Mouse (Mus musculus) ZHBTc4 (cell line): ENCODE data around the gene She.

ENCODE experiments used
- DNase-seq: peaks from one replicate; pipeline ENCODE4 v3.0.0-alpha.2; 2011; ENCODE audit warnings: low read depth, low spot score

She gene

DNA sequence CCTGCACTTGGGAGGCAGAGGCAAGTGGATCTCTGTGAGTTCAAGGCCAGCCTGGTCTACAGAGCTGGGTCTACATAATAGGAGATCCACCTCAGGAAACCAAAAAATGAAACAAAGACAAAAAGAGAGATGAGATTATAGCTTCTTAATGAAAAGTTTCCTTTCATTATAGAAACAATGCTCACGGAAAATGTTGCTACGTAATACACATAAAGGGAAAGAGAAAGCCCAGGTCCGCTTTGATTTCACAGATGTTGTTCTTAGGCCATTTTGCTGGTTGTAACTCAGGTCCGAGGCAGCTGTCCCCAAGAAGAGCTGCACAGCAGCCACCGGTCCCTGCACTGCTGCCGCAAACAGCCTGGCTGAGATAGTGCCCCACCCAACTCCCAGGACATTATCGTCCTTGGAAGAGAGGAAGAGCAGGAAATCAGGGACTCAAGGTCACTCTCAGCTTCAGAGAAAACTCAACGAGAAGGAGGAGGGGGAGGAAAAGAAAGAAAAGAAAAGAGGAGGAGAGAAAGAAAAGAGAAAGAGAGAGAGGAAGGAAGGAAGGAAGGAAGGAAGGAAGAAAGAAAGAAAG lies 31.1 kb downstream of the She start:
- peak; percentile 56 for DNase-seq

DNA sequence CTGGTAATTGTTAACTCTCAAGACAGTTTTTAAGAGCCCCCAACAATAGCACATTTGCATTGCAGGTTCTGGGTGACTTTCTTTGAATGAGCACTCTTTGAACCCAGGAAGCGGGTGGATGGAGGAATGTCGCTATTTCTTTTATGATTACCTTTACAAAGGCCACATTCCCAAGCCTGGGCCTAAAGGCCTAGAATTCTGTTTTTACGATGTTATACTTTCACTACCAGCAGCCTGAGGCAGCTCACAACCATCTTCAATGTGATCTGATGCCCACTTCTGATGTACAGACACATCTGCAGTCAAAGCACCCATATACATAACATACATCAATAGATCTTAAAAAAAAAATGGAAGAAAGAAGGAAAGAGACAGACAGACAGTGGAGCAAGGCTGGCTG lies 32.1 kb downstream of the She start:
- DNase-seq = peak; percentile 58

DNA sequence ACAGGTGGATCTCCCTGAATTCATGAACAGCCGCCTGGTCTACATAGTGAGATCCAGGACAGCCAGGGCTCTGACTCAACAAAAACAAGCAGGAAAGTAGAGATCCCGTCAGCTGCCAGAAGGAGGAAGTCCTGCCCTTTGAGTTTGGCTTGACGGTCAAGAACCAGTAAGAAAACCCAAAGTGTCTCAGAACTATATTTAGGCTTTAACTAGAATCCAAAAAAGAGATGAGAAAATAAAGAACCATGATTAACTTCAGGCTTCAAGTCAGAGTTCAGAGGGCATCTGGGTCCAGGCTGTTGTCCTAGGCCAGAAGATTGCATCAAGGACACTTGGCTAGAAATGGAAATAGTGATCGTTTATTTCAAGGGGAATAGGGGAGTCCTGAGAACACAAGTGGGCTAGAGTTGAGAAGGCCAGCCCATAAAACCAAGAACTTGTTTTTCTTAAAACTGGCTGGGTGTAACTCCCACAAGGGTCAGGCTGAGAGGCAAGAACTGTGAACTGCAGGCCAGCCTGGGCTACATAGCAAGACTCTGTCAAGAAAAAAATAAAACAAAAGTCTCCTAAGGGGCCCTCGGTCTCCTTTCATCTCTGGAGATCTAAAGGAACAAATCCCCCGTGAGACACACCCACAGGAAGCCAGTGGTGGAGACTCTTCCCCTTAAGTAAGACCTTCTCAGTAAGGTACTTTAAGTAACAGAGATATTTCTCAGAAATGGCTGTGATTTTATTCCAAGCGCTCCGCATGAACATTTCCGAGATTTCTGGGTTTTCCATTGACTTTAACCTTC lies 32.7 kb downstream of the She start:
- DNase-seq = peak; percentile 73

DNA sequence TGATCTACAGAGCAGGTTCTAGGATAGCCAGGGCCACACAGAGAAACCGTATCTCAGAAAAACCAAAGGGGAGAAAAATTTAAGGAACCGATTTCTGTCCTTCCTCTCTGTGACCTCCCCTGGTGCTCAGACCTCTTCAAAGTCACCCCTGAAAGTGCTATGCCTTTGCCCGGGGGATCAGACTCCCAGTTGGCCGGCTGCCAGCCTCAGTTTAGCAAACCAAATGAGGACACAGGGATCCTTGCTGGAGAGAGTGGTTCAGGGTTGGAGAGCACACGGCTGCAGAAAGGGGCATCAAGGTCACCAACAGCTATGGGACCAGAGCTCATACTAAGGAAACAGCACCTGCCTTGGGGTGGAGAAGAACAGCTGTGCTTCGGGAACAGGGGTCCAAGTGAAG lies 33.9 kb downstream of the She start:
- peak; percentile 87 for DNase-seq

DNA sequence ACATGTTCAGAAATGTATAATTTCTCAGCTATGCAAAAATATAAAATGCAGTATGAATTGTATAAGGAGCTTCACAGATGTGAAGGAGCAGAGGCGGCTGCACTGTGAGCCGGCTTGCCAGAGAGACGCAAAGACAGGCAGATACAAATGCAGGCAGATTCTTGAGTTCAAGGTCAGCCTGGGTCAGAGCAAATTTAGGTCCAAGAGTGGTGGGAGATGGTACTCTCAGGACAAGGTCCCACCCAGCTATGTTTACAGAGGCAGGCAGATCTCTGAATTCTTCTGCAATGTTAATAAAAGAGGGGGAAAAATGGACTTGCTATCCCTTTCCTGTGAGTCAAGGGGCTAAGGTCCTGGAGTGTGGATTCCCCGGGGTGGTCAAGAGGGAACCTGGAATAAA lies 34.6 kb downstream of the She start:
- no peak for DNase-seq

DNA sequence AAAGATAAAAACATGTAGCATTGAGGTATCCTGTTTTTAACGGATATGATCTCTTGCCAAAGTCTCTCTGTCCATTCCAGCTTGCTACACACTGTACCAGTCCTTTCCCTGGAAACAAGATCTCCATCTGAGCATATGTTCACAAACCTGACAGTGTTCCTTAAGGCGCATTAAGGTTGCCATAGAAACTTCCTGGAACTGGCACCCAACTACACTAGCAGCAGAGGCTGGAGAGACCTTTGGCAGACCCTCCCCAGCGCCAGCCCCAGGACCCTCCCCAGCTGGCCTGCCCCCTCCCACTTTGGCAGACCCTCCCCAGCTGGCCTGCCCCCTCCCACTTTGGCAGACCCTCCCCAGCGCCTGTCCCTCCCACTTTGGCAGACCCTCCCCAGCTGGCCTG lies 36.5 kb downstream of the She start:
- no peak for DNase-seq

DNA sequence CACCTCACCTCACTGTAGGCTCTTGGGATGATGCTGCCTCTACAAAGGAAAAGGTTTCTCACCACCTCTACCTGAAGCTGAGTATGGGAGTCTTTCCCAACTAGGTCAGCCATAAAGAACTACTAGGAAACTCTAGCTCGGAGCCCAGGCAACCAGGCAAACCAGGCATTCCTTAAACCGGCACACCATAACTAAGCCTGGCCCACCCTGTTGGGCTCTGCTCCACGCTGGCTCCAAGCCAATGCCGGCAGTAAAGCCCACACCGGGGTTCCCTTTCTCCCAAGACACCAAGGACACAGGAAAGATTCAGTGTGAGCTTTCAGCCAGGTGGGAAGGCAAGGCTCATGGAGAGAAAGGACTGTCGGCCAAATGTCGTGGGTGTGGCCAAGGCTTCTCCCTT lies 37.2 kb downstream of the She start:
- peak; percentile 94 for DNase-seq

DNA sequence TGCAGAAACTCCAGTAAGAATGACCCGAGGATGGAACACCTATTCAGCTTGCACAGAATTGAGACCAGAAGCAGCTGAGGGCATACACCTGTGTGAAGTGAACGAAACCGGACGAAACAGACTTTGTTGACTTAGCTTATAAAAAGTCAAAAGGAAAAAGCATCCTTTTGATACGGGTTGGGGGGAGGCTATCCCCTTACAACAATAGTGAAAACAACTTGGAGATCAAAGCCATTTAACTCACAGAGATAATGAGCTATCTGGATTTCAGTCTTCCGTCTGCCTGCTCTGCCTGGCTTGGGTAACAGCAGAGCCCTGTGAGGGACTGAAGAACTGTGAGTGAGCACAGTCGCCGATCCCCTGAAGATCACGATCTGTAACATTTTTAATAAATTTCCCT lies 37.8 kb downstream of the She start:
- no peak for DNase-seq

DNA sequence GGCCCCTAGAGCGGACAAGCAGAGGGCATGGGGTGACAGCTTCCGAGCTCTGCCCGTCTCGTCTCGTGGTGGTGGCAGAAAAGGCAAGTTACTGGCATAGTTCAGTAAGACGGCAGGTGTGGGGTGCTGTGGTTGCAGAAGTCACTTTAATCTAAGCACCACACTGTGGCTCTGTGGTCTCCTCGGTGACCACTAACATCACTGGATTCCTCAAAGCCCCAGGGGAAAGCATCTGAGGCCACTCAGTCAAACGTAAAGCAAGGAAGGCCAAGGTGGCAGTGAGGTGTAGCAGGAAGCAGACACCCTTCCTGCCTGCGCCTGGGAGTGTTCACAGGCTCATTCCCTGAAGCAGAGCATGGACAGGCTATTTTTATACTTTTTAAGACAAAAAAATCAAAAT lies 38.4 kb downstream of the She start:
- no peak for DNase-seq

DNA sequence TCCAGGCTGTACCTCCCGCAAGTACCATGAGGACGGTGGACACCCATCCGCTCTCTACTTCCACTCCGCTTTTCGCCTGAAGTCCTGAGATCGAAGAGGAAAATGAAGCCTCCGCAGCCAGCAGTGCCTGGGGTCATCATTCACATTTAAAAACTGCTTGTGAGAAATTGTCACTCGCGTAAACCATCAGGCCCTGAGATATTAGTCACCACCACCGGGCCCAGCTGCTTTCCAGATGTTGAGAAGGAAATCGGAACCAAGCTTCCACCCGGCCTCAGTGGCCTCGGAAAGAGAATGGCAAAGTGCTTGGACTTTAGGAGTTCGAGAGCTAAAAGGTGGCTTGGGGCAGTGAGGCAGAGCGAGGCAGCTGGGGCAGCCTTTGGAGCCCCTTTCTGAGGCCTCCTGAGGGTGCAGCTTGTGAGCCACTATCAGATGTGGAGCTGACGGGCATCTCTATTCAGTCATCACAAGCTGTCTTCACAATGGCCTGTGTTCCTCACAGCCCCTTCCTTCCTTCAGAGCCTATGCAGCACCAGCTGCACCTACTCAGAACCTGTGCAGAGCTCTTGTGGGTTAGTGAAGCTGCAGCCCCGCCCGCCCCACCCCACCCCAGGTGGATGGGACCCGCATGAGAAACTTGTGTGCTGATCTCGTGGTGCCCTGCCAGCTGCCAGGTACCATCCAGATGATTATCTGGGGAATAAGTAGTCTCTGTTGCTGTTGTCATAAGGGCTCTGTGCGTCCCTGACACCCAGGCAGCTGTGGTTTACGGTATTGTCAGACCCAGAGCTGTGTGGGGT lies 39.5 kb downstream of the She start:
- DNase-seq = no peak

DNA sequence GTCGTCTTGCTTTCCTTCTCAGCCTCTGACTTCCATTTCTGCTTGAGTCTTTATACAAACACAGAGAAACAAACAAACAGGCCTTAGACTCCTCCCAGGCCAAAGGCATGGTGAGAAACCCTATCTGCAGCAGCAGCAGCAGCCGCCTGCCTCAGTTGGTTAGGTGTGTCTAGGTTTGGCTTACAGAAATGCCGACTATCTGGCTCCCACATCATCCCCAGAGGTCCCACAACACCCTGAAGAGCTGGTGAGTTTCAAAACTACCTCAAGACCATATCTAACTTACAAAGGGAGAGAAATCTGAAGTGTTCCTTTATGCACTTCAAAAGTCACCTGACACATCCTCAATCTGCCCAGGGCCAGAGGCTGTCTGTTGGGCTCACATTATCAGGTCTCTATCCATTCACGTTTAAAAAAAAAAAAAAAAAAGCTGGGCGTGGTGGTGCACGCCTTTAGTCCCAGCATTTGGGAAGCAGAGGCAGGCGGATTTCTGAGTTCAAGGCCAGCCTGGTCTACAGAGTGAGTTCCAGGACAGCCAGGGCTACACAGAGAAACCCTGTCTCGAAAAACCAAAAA lies 40.3 kb downstream of the She start:
- DNase-seq = no peak

DNA sequence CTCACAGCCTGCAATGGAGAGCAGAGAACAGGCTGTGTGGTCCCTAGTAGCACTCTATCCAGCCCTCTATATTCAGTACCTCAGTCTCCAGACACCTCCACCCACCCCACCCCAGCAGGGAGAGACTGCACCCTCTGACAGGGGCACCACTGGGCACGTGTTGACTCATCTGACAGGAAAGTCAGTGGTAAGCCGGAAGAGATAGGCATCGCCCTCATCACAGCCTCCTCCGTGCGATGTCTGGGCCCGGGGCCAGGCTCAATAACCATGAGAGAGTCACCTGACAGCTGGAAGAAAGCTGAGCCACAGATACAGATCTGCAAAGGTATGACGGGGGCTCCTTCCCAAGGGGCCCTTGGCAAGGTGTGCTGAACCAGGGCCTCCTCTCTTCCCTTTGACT lies 41.0 kb downstream of the She start:
- no peak for DNase-seq

DNA sequence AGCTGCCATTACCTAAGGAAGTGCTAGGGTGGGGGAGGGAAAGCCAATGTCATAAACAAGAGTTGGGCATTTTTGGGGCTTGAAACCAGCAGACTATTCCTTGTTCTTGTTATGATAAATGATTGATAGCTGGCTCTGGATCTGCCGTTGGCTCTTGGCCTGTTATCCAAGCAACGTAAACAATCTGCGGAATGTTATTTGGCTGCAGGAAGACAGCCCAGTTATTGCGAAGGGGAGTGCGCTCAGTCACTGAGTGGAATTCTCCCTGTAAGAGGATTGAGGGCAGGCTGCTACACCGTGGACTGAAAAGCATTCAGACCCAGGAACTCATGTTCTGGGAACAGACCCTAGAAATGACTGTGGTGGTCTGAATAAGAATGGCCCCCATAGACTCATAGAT lies 41.5 kb downstream of the She start:
- DNase-seq = no peak

DNA sequence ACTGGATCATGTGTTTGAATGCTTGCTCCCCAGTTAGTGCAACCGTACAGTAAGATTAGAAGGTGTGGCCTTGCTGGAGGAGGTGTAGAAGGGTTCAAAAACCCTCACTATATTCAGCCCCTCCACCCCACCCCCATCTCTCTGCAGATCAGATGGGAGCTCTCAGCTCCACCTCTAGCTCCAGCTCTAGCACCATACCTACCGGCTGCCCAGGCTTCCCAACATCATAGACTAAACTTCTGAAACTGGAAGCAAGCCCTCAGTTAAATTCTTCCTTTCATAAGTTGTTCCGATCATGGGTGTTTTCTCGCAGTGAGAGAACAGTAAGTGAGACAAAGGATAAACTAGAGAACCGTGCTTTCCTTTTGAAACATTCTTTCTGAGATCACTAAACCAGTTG lies 42.9 kb downstream of the She start:
- DNase-seq = no peak

DNA sequence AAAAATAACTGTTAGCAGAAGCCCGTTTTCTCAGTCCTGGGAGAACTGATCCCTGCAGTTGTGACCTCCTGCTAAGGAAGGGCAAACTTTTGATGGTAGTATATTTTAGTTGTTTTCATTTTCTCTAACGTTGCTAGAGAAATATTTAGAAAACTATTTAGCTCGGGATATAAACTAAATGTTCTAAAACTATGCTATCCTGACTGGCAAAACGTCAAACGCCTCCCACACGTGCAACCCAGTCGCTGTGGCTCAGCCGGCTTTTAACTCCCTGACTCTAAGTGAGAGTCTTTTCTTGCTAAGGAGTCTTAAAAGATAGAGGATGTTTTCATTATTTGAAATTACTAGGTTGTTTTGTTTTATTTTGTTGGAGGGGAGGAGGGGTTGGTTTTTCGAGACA lies 43.9 kb downstream of the She start:
- no peak for DNase-seq

DNA sequence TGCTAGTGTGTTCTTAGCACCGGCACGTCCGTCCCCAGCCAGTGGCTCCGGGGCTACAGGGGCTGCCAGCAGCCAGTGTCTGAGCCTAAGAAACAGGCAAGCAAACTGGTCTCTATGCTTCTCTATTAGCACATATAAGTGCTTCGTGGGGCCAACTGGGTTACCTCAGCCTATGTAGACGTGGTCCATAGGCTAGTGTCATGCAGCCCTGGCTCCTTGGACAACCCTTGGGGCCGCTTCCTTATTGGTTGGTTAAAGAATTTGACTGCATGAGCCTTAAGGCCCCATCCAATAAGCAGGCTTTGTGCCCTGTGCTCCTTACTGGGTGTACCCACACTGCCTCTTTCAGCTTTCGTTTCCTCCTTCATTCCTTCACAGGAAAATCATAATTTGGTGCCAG lies 44.6 kb downstream of the She start:
- no peak for DNase-seq

DNA sequence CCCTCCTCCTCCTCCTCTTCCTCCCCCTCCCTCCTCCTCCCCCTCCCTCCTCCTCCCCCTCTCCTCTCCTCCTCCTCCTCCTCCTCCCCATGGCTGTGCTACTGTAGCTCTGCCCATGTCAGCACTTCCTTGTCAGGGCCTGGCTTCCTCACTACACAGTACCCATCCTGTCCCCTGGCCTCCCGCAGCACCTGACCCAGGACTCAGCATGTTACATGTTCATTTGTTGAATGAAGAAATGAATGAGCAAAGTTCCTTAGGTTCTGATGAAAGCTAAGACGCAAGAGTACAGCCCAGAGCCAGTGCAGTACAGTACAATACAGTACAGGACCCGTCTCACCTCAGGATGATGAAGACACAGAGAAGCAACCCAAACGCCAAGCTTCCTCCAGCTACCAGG lies 45.3 kb downstream of the She start:
- no peak for DNase-seq

DNA sequence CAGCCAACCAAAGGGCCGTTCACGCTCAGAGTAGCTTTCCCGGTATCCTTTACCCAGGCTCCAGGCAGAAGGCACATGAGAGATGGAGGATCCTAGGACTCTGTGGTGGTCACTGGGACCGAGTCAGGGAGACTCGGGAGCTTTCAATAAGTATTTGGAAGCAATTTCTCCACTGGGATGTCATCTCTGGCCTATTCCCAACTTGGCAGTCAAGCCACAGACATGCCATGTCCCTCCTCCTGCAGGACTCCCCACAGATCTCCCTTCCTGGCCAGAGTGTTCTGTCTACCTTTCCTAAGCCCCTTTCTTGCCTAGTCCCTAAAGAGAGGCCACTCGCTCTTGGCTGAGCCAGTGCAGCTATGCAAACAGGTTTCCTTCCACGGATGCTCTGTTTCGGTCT lies 46.0 kb downstream of the She start:
- DNase-seq = no peak

DNA sequence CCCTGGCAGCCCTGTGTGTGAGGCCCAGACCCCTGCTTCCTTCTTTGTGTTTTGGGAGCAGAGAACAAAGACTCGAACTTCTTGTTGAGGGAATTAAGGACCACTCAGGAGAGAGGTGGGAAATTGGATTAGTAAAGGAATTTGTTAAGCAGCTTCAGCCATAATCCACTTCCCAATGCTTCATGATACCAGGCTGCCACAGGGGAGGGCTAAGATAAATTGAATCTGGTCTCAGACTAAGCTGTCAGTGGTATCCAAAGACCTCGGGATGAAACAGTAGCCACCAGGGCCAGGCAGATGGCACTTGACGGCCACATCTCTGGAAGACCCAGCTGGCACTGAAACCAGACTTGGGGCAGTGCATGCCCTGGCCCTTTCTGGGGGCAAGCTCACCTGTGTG lies 47.3 kb downstream of the She start:
- DNase-seq = no peak

DNA sequence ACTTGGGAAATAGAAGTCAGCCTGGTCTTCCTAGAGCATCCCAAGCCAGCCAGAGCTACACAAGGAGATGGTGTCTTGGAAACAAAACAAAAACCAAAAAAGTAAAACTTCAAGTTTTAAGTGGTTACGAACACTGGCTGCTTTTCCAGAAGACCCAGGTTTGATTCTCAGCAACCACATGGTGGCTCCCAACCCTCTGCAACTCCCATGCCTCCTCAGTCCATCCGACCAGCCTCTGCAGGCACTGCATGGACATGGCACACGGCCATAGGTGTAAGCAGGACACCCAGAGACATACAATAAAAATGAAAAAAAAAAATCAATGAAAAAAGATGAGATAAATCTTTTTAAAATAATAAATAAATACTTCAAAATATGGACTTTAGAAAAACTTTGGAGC lies 48.2 kb downstream of the She start:
- no peak for DNase-seq

DNA sequence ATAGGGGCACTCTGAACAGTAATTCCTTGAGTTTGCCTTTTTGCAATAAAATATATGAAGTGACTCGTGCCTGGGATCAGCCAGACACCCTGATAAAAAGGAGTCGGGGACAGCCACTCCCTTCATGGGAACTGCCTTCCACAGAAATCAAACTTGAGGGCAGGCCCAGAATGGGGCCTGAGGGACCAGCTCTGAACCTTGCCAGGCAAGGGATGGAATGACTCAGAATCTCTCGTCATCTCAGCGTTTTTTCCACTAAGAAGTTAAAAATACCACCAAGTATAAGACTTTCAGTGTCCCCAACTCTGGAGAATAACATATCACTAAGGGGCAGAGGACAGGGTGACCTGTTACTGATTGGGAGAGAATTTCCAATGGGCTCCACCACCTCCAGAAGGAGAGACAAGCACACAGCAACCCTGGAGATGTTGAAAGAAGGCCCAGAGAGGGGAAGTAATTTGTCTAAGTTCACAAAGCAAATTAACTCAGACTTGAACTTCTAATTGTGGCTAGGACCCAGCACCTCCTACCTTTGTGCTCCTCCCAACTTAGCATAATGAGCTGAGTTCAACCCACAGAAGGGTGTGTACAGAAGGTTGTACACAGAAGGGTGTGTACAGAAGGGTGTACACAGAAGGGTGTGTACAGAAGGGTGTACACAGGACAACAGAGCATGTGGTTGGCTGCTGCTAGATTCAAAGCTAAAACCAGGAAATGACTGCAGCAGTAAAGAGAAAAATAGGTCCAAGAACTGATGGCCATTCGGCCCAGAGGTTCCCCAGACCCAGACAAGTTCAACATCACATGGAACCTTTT lies 49.1 kb downstream of the She start:
- peak; percentile 49 for DNase-seq
